Mouse (Mus musculus) limb, embryonic 14.5 days (tissue): ENCODE results near the gene Wdr61. TPM values are rescaled to one million over a fixed set of nuclear protein-coding genes. Genes with fewer than 3 reads are reported as not detected.

Source experiments
- ATAC-seq: fragments of 200-750 bp; cut with Nextera tagmentation; 2 replicates; pipeline ENCODE4 v1.8.0; 2017; ENCODE audit warnings: low read depth, moderate number of reproducible peaks, moderate TSS enrichment; ENCODE audit not compliant: low FRiP score
- DNase-seq: peaks from one replicate; pipeline ENCODE4 v3.0.0-alpha.2; 2015; ENCODE audit warnings: low spot score
- H3K27ac ChIP-seq: fragments of 300-500 bp; sonication (generic); replicated peaks from 2 replicates; pipeline ENCODE4 v1.5.1; 2014; ENCODE audit warnings: low read depth, mild to moderate bottlenecking, low read length, moderate library complexity, mixed read lengths
- H3K27me3 ChIP-seq: fragments of 300-500 bp; sonication (generic); 2 replicates; pipeline ENCODE4 v1.6.1; 2014; ENCODE audit warnings: low read length, mixed read lengths; ENCODE audit not compliant: control insufficient read depth, insufficient read depth
- H3K36me3 ChIP-seq: fragments of 300-500 bp; sonication (generic); 2 replicates; pipeline ENCODE4 v1.6.1; 2014; ENCODE audit warnings: mild to moderate bottlenecking, low read length, moderate library complexity, mixed read lengths; ENCODE audit not compliant: control insufficient read depth, insufficient read depth
- H3K4me1 ChIP-seq: fragments of 300-500 bp; sonication (generic); 2 replicates; pipeline ENCODE4 v1.6.1; 2014; ENCODE audit warnings: antibody characterized with exemption, low read length, mixed read lengths; ENCODE audit not compliant: control insufficient read depth, insufficient read depth
- H3K4me2 ChIP-seq: fragments of 300-500 bp; sonication (generic); replicated peaks from 2 replicates; pipeline ENCODE4 v1.6.1; 2014; ENCODE audit warnings: low read depth, mild to moderate bottlenecking, low read length, moderate library complexity; ENCODE audit not compliant: severe bottlenecking
- H3K4me3 ChIP-seq: fragments of 300-500 bp; sonication (generic); replicated peaks from 2 replicates; pipeline ENCODE4 v1.5.1; 2014; ENCODE audit warnings: low read length
- H3K9ac ChIP-seq: fragments of 300-500 bp; sonication (generic); 2 replicates; pipeline ENCODE4 v1.6.1; 2014; ENCODE audit warnings: mild to moderate bottlenecking, low read depth, low read length, moderate library complexity; ENCODE audit not compliant: severe bottlenecking
- H3K9me3 ChIP-seq: fragments of 300-500 bp; sonication (generic); 2 replicates; pipeline ENCODE4 v1.6.1; 2016; ENCODE audit warnings: low read length; ENCODE audit not compliant: control insufficient read depth
- POLR2A ChIP-seq: fragments of 200-500 bp; IDR thresholded peaks from 2 replicates; pipeline ENCODE4 v1.8.0; 2012; ENCODE audit warnings: inconsistent platforms, mild to moderate bottlenecking, moderate library complexity, borderline replicate concordance; ENCODE audit not compliant: insufficient read depth, insufficient read length; ENCODE audit errors: extremely low read depth
- WGBS: fragments of 180-500 bp; shearing (Covaris S2); extraction: QIAGEN DNeasy Blood & Tissue Kit; methylation state at CpG from one replicate; pipeline ENCODE4 v1.1.7; 2014; 5-methylcytosine and 5-hydroxymethylcytosine counted together
- polyA plus RNA-seq, 2 experiments: library from polyadenylated mRNA; depleted of rRNA in 1 of 2; stranded (reverse) in 1 of 2; unstranded in 1 of 2; fragments of >200 nt; fragmentation: Nextera tagmentation in 1 of 2; extraction: Ambion mirVana in 1 of 2; gene quantifications; 2 replicates each; pipeline versions ENCODE4 v1.2.1 to v1.2.3; 2012 to 2014

Wdr61 gene
- polyA plus RNA-seq, 2 experiments, result 105 to 159 TPM

- Histone ChIP-seq H3K4me3 (no peak overlapping the region), H3K9me3 (no peaks in the 10 kb centered on the region), H3K4me2 (no peak overlapping the region), H3K36me3 (peaks cover 79% of the 10 kb centered on the region), H3K27me3 (no peaks in the 10 kb centered on the region), H3K9ac (no peak overlapping the region), H3K27ac (no peak overlapping the region), H3K4me1 (no peaks in the 10 kb centered on the region)
- no peak for TF ChIP-seq POLR2A
- DNase-seq (no peak), ATAC-seq (no peak)
- 84% methylated on average over 5 of the region's 5 CpGs for WGBS
Observed at GRCm38 (mm10) chr9:54726315-54726714, 8.0 kb downstream of the Wdr61 start.

- no peak for TF ChIP-seq POLR2A
- WGBS, result 81% methylated on average over 4 of the region's 4 CpGs
- no peaks in the 10 kb centered on the region for H3K9me3 ChIP-seq
- H3K4me3 ChIP-seq, result no peak overlapping the region
- peaks cover 88% of the 10 kb centered on the region for H3K36me3 ChIP-seq
- DNase-seq (no peak), ATAC-seq (no peak)
- no peaks in the 10 kb centered on the region for H3K27me3 ChIP-seq
- H3K27ac ChIP-seq, result no peak overlapping the region
- H3K9ac ChIP-seq, result no peak overlapping the region
- H3K4me1 ChIP-seq, result no peaks in the 10 kb centered on the region
- no peak overlapping the region for H3K4me2 ChIP-seq
Observed at GRCm38 (mm10) chr9:54722596-54722995, 11.7 kb downstream of the Wdr61 start.

GRCm38 (mm10) chr9:54722156-54722555, 12.2 kb downstream of the Wdr61 start:
- H3K36me3 ChIP-seq, result peaks cover 88% of the 10 kb centered on the region

GRCm38 (mm10) chr9:54717527-54717926, 16.8 kb downstream of the Wdr61 start:
- no peaks in the 10 kb centered on the region for H3K27me3 ChIP-seq
- no peak overlapping the region for H3K9ac ChIP-seq
- no peaks in the 10 kb centered on the region for H3K9me3 ChIP-seq
- no peak overlapping the region for H3K27ac ChIP-seq
- H3K4me1 ChIP-seq, result no peaks in the 10 kb centered on the region
- DNase-seq, result no peak
- no peak overlapping the region for H3K4me2 ChIP-seq
- H3K36me3 ChIP-seq, result peaks cover 91% of the 10 kb centered on the region
- ATAC-seq, result no peak
- H3K4me3 ChIP-seq, result no peak overlapping the region
- no peak for TF ChIP-seq POLR2A
- 88% methylated on average over 3 of the region's 3 CpGs for WGBS

More at GRCm38 (mm10) chr9:54722156-54722555, 12.2 kb downstream of the Wdr61 start:
- H3K27me3 ChIP-seq, result no peaks in the 10 kb centered on the region
- ATAC-seq (no peak), DNase-seq (no peak)
- H3K4me3 ChIP-seq, result no peak overlapping the region
- no peaks in the 10 kb centered on the region for H3K4me1 ChIP-seq
- 89% methylated on average over 7 of the region's 7 CpGs for WGBS
- H3K9me3 ChIP-seq, result no peaks in the 10 kb centered on the region
- TF ChIP-seq POLR2A, result no peak
- no peak overlapping the region for H3K4me2 ChIP-seq
- H3K27ac ChIP-seq, result no peak overlapping the region
- no peak overlapping the region for H3K9ac ChIP-seq

GRCm38 (mm10) chr9:54715776-54716175, 18.5 kb downstream of the Wdr61 start:
- Histone ChIP-seq H3K4me3 (no peak overlapping the region), H3K9me3 (no peaks in the 10 kb centered on the region), H3K36me3 (peaks cover 96% of the 10 kb centered on the region), H3K4me2 (no peak overlapping the region), H3K27me3 (no peaks in the 10 kb centered on the region), H3K9ac (no peak overlapping the region), H3K4me1 (no peaks in the 10 kb centered on the region), H3K27ac (no peak overlapping the region)
- ATAC-seq, result no peak
- no peak for TF ChIP-seq POLR2A
- no peak for DNase-seq
- 80% methylated on average over 3 of the region's 3 CpGs for WGBS

GRCm38 (mm10) chr9:54708085-54708484, 26.2 kb downstream of the Wdr61 start:
- no peaks in the 10 kb centered on the region for H3K9me3 ChIP-seq
- ATAC-seq (no peak), DNase-seq (no peak)
- peaks cover 42% of the 10 kb centered on the region for H3K36me3 ChIP-seq
- no peaks in the 10 kb centered on the region for H3K27me3 ChIP-seq
- H3K4me2 ChIP-seq, result no peak overlapping the region
- H3K4me3 ChIP-seq, result no peak overlapping the region
- WGBS, result 86% methylated on average over 5 of the region's 5 CpGs
- no peak for TF ChIP-seq POLR2A
- H3K4me1 ChIP-seq, result no peaks in the 10 kb centered on the region
- no peak overlapping the region for H3K9ac ChIP-seq
- H3K27ac ChIP-seq, result no peak overlapping the region
